Mouse (Mus musculus): Measurements from ENCODE around the gene Unc93a. TPM values are rescaled to one million over a fixed set of nuclear protein-coding genes. Genes with fewer than 3 reads are reported as not detected.
"Not testable (repeated sequence)": the region's sequence is repeated elsewhere in the genome, so short reads cannot be mapped to it uniquely, and the experiment has no call there.

Unc93a gene
- not detected for total RNA-seq (2021)
- long read RNA-seq, experiment 1: 0 reads
- long read RNA-seq, experiment 2: 0 reads

- DNase-seq; H3K4me3 ChIP-seq; intact Hi-C loops (cut with DNase I); H3K27ac ChIP-seq: not testable (repeated sequence)
These were observed at the start of gene Unc93a for GRCm38 (mm10) chr17:13131710-13132109. TSS of gene Unc93a (minus strand) at chr17:13131810.

DNA sequence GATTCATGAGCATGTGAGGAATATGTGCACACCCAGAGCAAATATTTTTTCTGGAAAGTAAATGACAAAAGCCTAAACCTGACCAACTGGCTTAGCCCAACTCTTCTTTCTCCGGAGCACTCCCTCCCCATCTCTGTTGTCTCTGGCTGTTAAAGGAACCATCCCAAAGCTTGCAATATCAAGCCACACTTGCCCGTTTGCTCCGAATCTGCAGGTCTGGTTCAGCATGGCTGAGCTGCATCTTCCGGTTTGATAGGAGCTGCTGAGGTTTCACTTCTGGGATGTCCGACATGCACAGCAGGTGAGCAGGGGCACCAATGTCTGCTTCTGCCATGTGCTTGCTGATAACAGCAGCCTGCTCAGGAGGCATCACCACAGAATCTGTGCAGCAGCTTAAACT is 48.9 kb upstream of the Unc93a start:
- H3K27ac ChIP-seq; DNase-seq; intact Hi-C loops (cut with DNase I); H3K4me3 ChIP-seq: not testable (repeated sequence)

- H3K27ac ChIP-seq; intact Hi-C loops (cut with DNase I); H3K4me3 ChIP-seq; DNase-seq: not testable (repeated sequence)
These were observed 47.4 kb upstream of the Unc93a start for GRCm38 (mm10) chr17:13179021-13179420.

DNA sequence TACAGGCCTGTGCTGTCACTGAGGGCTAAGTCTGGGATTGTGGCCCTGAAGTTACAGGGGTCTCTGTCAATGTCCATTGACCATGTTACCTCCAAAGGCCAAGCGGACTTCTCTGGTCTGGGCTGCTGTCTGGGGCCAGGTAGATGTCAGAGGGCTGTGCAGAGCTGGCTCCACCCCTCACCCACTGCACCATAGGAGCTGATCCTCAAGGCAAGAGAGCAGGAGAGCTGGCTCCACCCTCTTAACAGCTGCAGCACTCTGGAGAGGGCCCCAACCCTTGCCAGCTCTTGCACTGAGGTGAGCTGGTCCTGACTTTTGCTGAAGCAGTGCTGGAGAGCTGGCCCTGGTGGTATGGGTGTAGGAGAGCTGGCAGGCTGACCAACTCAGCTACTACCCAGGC is 46.2 kb upstream of the Unc93a start:
- H3K27ac ChIP-seq; intact Hi-C loops (cut with DNase I); H3K4me3 ChIP-seq; DNase-seq: not testable (repeated sequence)

DNA sequence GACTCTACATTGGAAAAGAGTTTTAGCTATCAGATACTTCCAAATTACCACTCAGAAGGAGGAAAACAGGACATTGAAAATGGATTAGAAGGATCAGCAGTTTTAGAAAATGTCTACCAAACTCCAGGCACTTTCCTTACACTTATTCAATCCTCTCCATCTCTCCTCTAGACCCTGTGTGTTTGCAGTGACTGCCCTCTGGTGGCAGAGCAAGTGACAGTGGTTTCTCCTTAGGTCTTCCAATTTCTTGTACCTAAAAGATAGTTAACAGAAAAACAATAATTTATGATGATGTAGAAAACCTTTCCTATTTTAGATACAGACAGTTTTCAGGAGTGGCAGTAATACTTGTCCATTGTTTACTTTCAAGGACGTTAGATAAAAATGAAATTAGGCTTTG is 44.0 kb upstream of the Unc93a start:
- intact Hi-C loops (cut with DNase I); H3K27ac ChIP-seq; DNase-seq: not testable (repeated sequence)

GRCm38 (mm10) chr17:13174029-13174428 is 42.4 kb upstream of the Unc93a start:
- H3K4me3 ChIP-seq; H3K27ac ChIP-seq; intact Hi-C loops (cut with DNase I); DNase-seq: not testable (repeated sequence)

More for the DNA sequence above, 44.0 kb upstream of the Unc93a start:
- not testable (repeated sequence) for H3K4me3 ChIP-seq

DNA sequence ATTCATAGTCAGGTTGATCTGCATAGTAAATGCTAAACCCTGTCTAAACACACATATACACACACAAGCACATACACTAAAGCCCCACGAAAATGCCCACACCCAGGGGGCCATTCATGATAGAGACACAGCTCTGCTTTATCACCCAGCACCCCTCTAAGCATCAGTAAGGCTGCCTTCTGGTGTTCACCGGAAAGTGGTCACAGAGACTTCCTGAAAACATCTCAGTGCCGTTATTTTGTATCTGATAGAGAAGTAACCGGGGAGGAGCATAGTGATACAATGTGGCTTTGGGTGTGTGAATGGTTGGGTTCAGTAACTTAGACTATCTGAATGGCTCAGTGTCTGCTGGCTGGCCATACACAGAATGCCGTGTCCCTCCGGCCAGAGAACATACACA is 42.0 kb upstream of the Unc93a start:
- H3K27ac ChIP-seq; H3K4me3 ChIP-seq; DNase-seq; intact Hi-C loops (cut with DNase I): not testable (repeated sequence)

DNA sequence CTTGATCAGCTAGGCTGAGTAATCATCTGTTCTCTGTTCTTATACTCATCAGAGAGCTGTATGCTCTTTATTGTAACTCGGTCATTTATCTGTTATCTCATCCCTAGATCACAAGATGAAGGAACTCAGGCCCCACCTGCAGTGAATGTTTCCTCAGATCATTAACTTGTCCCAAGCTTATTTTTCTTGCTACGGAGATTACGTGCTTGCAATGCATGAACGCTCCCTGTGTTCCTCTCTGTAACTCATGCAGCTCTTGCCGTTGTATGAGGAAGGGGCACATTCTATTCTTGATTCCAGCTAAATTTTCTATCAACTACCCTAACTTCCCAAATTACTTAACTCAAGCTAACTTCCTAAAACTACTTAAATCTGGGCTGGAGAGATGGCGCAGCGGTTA is 14.5 kb upstream of the Unc93a start:
- intact Hi-C loops (cut with DNase I); H3K4me3 ChIP-seq; DNase-seq; H3K27ac ChIP-seq: not testable (repeated sequence)

GRCm38 (mm10) chr17:13144580-13145215 is 13.1 kb upstream of the Unc93a start:
- DNase-seq; intact Hi-C loops (cut with DNase I); H3K27ac ChIP-seq; H3K4me3 ChIP-seq: not testable (repeated sequence)

DNA sequence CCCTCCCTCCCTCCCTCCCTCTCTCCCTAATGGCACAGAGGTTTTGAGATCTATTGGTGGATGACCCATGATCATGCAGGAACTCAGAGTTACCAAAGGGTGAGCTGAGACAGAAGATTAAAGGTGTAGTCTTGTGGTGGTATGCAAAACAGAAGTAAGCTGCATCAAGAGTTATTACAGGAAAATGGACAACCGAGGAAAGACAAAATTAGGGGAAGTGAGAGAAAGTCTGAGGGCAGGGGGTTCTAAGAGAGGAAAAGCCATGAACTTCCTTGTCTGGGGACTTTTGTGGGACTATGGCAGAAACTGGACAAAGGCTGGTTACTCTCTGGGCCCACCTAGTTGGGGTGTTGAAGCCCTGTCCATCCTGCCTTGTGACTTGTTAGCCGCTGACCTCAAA is 11.1 kb upstream of the Unc93a start:
- H3K27ac ChIP-seq; H3K4me3 ChIP-seq; intact Hi-C loops (cut with DNase I); DNase-seq: not testable (repeated sequence)

DNA sequence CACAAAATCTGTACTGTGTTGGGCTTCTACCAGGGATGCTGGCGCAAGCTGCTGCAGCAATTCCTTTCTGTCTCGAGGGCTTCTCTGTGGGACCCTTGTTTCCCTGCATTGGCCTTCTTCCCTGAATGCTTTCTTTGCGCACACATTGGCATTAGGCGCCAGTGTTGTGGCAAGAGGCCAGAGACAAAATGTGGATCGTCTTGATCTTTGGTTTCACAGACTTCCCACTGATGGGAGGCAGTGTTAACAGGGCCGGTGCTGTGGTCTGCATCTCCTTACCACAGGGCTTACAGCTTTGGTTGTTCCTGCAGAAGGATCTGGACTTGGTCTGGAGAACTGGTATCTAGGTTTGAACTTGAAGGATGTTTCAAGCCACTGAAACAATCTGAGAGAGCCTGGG is 3.7 kb upstream of the Unc93a start:
- intact Hi-C loops (cut with DNase I): not testable (repeated sequence)

DNA sequence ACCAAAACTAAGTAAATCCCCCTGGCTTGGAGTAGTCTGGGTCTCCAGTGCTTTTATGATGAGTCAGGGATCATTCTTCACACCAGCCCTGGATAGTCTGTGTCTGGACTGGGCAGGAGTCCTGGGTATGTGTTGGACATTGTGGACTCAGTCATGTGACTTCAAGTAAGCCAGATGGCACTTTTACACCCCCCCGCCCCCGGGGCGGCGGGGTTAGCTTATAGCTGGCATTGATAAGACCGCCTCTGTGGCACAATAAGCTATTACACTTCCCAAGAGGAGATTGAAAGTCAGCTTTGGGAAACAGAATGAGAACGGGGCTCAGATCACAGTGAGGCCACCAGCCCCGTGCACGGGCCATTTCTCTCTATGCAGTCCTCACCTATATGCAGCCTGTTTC is 742 bp upstream of the Unc93a start:
- H3K4me3 ChIP-seq; H3K27ac ChIP-seq; DNase-seq; intact Hi-C loops (cut with DNase I): not testable (repeated sequence)

More for the DNA sequence above, 3.7 kb upstream of the Unc93a start:
- H3K27ac ChIP-seq, DNase-seq, H3K4me3 ChIP-seq: not testable (repeated sequence)

GRCm38 (mm10) chr17:13129737-13130465 is 1.7 kb downstream of the Unc93a start:
- DNase-seq; intact Hi-C loops (cut with DNase I); H3K27ac ChIP-seq; H3K4me3 ChIP-seq: not testable (repeated sequence)

DNA sequence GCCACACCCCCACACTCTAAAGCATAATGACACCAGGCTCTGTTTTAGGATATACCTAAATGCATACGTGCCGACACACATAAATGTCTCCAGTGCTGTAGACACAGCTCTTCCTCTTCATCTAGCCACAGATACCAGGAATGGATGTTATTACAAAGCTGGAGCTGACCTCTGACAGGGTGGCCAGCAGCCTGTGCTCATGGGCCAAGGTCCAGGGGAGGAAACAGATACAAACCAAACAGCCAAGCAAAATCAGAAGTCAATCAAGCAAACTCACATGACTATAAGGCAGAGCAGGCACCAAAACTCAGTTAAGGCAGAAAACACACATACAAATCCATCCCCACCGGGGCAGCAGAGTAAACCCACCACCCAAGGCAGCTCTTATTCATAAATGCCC is 2.3 kb downstream of the Unc93a start:
- H3K27ac ChIP-seq; H3K4me3 ChIP-seq; DNase-seq; intact Hi-C loops (cut with DNase I): not testable (repeated sequence)

DNA sequence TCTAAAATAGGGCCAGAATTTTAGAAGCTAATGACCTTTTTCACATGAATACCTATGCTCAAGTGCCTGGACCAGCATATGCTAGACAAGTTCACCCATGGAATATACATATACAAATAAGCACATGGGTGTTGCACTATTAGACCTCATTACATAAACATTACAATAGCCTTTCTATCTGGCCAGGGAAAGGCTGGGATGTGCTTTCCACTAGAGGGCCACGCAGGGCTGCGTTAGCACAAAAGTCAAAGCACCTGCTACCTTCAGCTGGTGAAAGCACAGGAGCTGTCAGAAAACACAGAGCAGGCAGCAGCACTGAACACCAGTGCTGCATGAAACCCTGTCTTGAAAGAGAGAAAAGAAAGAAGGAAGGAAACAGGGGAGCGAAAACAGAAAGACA is 7.4 kb downstream of the Unc93a start:
- H3K27ac ChIP-seq; H3K4me3 ChIP-seq; DNase-seq; intact Hi-C loops (cut with DNase I): not testable (repeated sequence)

DNA sequence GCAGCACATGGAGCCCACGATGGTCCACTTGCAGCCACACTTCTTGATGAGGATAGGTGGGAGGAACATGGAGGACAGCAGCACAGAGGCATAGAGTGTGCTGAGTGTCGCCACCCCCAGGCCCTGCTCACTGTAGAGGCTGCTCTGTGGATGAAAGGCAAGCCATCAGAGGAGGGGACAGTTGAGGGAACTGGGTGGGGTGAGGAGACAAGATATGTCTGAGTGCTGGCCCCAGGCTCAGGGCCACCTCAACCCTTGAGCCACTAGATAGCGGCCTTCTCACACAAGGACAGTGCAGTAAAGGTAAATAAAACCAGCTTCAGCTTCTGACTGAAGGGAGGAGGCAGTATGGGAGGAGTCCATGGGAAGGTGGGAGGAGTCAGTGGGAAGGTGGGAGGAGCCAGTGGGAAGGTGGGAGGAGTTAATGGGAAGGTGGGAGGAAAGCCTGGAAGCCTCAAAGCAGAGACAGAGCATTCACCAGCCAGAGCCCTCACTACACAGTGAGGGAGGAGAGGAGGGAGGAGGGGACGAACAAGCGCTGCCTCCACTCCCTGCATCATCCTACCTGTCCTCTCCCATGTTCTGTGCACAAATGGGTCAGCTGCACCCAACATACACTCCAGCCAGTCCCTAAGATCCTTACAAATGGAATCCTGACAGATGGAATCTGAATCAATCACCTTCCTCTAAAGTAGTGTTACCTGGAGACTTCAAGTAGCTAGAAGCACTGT is 8.1 kb downstream of the Unc93a start:
- H3K27ac ChIP-seq; DNase-seq; intact Hi-C loops (cut with DNase I); H3K4me3 ChIP-seq: not testable (repeated sequence)

DNA sequence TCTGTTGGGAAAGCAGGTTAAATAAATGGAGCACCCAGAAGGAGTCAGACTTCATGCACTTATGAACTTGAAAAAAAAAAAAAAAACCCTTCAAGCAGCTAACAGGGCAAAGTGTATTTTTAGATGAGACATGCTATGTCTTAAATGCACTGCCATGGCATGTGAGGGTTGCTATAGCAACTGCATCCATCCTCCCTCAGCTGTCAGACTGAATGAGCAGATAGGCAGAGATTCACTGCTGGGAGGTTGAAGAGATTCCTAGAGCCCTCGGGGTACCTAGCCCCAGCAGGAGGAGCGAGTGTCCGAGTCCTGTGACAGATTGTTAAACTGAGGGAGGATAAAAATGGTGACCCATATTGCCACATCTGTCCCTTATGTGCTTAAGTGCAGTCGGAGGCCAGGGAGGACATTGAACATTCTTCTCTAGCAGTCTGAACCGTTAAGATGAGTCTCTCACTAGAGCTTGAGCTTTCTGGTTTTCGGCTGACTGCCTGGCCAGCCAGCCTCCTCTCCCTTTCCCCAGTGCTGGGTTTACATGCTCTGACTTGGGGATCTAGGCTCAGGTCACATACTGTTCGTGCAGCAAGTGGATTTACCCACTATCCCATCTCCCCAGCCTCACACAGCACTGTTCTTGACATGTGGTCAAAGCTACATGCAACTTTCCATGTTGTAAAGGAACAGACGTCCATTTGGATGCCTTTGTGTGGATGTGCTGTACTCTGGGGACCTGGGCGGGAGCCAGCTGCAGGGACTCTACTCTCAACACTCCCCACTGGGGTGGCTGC is 18.9 kb downstream of the Unc93a start:
- intact Hi-C loops (cut with DNase I); H3K27ac ChIP-seq; DNase-seq; H3K4me3 ChIP-seq: not testable (repeated sequence)

- H3K27ac ChIP-seq; H3K4me3 ChIP-seq; intact Hi-C loops (cut with DNase I): not testable (repeated sequence)
- peak; percentile 16 for DNase-seq
These were observed 25.0 kb downstream of the Unc93a start for GRCm38 (mm10) chr17:13106563-13106962.

Data from gastrocnemius, adult 2 months (tissue).